Mouse (Mus musculus) CH12.LX (cell line): ENCODE data around the gene March8.

Source experiments
- CTCF ChIP-seq, 2 experiments: IDR thresholded peaks in 1 of 2; conservative IDR thresholded peaks in 1 of 2; 2 replicates each; pipeline ENCODE4 v1.5.1; 2011 to 2012; ENCODE audit warnings: low read depth in 2 of 2, low read length in 2 of 2, improper control_type of control experiment in 1 of 2, inconsistent platforms in 1 of 2, mild to moderate bottlenecking in 1 of 2, moderate library complexity in 1 of 2
- E2F4 ChIP-seq: IDR thresholded peaks from 2 replicates; pipeline ENCODE4 v1.6.1; 2011; ENCODE audit warnings: low read depth, low read length, improper control_type of control experiment; ENCODE audit not compliant: insufficient replicate concordance
- EP300 ChIP-seq: IDR thresholded peaks from 2 replicates; pipeline ENCODE4 v1.6.1; 2011; ENCODE audit warnings: low read length, improper control_type of control experiment
- IRF4 ChIP-seq: IDR thresholded peaks from 2 replicates; pipeline ENCODE4 v1.6.1; 2014; ENCODE audit warnings: low read depth, mild to moderate bottlenecking, inconsistent platforms, low read length, improper control_type of control experiment
- MAX ChIP-seq: IDR thresholded peaks from 2 replicates; pipeline ENCODE4 v1.6.1; 2011; ENCODE audit warnings: low read length, improper control_type of control experiment
- MAZ ChIP-seq: IDR thresholded peaks from 2 replicates; pipeline ENCODE4 v1.6.1; 2012; ENCODE audit warnings: low read depth, mild to moderate bottlenecking, inconsistent platforms, low read length, improper control_type of control experiment, moderate library complexity
- MYC ChIP-seq: IDR thresholded peaks from 2 replicates; pipeline ENCODE4 v1.6.1; 2011; ENCODE audit warnings: low read depth, mild to moderate bottlenecking, improper control_type of control experiment, low read length
- POLR2A ChIP-seq: IDR thresholded peaks from 2 replicates; pipeline ENCODE4 v1.6.1; 2011; ENCODE audit warnings: low read depth, mild to moderate bottlenecking, improper control_type of control experiment, low read length
- UBTF ChIP-seq: IDR thresholded peaks from 2 replicates; pipeline ENCODE4 v1.6.1; 2012; ENCODE audit warnings: low read depth, mild to moderate bottlenecking, inconsistent platforms, low read length, improper control_type of control experiment, moderate library complexity
- ZC3H11A ChIP-seq: IDR thresholded peaks from 2 replicates; pipeline ENCODE4 v1.6.1; 2012; ENCODE audit warnings: low read depth, mild to moderate bottlenecking, inconsistent platforms, low read length, improper control_type of control experiment

- TF ChIP-seq POLR2A = no peak
- no peak for TF ChIP-seq MAX
- no peak for TF ChIP-seq CTCF (conservative IDR thresholded peaks at IDR 0.05 in 1 of 2, IDR thresholded peaks at IDR 0.05 in 1 of 2; ENCODE audit: low read depth in 2 of 2, low read length in 2 of 2)
- no peak for TF ChIP-seq EP300
- no peak for TF ChIP-seq MYC
- TF ChIP-seq IRF4 = no peak
- TF ChIP-seq E2F4 = no peak
- TF ChIP-seq MAZ = no peak
- TF ChIP-seq ZC3H11A = no peak
- TF ChIP-seq UBTF = no peak
Observed at GRCm38 (mm10) chr6:116349997-116350396, 12.2 kb downstream of the March8 start.
